Mouse (Mus musculus) activated CD4-positive, CD25-positive, alpha-beta regulatory T cell, adult 4 months (primary cell): ENCODE measurements around the gene Olfr1351. TPM values are rescaled to one million over a fixed set of nuclear protein-coding genes. Genes with fewer than 3 reads are reported as not detected.
"Not testable (repeated sequence)": the region's sequence is repeated elsewhere in the genome, so short reads cannot be mapped to it uniquely, and the experiment has no call there.

Source experiments
- ATAC-seq: one replicate; pipeline ENCODE4 v1.8.0; 2017
- polyA plus RNA-seq, 2 experiments: library from polyadenylated mRNA; unstranded; fragments of 100-300 nt; shearing (Covaris generic); gene quantifications; one replicate each; pipeline ENCODE4 v1.2.1; 2017

The Olfr1351 gene
- polyA plus RNA-seq: not detected

DNA sequence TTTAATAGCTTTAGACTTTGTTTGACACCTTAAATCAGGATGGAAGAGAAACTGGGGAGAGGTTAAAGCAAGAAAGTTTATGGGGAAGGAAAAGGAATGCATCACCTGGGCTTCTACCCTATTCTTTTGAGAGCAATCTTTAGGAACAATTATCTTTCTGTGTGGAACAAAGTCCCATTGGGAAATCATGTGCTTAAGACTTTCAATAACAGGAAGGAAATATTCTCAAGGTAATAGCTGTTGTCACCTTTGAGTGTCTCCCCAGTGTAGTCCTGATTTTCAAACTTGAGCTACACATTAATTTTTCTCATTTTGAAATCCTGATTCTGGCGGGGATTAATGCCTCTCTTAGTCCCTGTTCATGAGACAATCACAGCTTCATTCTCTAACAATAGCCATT lies at the start of gene Olfr1351:
Olfr1351 (plus strand) TSS at position 301 of the 400 bp plus-strand sequence.
- no peak for ATAC-seq

DNA sequence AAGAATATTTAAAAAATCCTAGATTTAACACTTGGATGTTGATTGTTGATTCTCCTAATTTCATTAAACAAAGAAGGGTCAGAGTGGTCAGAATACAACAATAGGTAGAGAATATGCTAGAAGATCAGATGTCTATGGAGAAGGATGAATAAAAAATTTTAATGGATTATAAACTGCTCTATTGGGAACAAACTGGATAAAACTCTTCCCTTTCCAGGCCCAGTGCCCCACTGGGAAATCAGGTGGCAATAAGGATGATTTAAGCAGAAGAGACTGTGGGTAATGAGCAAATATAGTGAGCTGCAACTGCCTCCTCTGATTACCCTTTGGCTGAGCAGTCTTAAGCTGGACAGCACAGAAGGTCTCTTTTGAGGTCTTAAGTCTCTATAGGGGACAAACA lies 49.3 kb upstream of the Olfr1351 start, which contains the start of gene Olfr1353:
Olfr1353 (plus strand) TSS at position 301 of the 400 bp plus-strand sequence.
- not testable (repeated sequence) for ATAC-seq

DNA sequence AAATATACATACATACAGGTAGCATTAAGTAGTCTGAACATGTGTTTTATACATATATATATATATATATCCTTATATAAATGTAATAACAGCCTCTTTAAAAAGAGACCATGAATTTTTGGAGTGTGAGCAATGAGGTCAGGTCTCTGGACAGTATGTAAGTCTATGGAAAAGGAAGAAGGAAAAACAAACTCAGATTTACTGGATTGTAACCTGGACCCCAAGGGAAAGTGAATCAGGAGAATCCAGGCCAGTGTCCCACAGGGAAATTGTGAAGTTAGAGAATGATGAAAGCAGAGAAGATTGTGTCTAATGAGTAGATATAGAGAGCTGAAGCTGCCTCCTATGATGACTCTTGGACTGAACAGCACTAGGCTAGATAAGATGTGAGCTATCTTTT lies 31.5 kb upstream of the Olfr1351 start, which contains the start of gene Olfr1352:
Olfr1352 (plus strand) TSS at position 301 of the 400 bp plus-strand sequence.
- ATAC-seq: no peak

DNA sequence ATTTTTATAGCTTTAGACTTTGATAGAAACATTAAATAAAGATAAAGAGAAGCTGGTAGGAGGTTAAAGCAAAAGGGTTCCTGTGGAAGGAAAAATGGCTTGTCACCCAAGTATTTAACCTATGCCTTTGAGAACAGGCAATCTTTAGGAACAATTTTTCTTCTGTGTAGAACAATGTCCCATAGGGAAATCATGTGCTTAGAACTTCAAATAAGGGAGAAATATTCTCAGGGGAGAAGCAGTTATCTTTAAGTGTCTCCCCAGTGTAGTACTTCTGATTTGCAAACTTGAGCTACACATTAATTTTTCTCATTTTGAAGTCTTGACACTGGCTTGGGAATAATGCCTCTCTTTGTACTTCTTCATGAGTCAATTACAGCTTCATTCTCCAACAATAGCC lies 16.2 kb downstream of the Olfr1351 start, which contains the start of gene Olfr57:
Olfr57 (plus strand) TSS at position 301 of the 400 bp plus-strand sequence.
- ATAC-seq: no peak

DNA sequence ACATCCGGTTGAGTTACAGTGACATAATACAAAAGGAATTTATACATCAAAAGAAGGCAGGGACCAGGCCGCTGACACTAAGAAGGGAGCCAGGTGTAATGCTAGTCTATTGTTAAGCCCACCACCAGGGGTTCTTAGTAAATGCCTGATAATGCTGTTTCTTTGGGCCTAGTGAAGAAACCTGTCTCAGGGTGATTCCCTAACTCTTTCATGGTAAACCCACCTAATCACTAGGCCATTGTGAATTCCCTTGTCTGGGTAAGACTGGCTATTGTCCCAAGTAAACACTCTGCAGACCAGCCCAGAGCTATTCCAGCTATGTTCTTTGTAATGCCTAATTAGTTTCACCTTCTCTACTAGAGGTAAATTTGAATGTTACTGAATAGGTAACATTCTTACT lies 30.2 kb downstream of the Olfr1351 start:
- ATAC-seq: not testable (repeated sequence)

DNA sequence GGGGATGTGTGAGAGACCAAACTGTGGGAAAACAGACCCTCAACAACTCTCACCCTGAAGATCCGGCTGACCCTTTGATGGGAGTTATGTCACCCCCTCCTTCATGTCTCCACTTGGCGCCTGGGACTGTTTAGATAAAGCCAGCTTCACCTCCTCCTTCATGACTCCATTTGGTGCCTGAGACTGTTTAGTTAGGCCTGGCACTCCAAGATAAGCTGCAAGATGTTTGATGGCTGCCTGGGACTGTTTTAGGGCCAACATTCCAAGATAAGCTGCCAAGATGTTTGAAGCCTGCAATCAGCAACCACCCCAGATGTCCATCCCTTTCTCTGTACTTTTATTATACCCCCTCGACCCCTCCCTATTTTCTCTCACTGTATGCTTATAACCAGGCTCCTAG lies 45.1 kb downstream of the Olfr1351 start:
- ATAC-seq: not testable (repeated sequence)

Other genes starting within 250 kb of the Olfr1351 start
- not detected for gene Slc1a6, start 232.0 kb upstream of the Olfr1351 start, polyA plus RNA-seq
- gene Olfr1356, start 160.3 kb upstream of the Olfr1351 start, polyA plus RNA-seq: not detected
- not detected for gene Olfr1355, start 136.9 kb upstream of the Olfr1351 start, polyA plus RNA-seq
- gene Olfr1354, start 99.3 kb upstream of the Olfr1351 start, polyA plus RNA-seq: not detected
- gene Olfr8, start 61.8 kb upstream of the Olfr1351 start, polyA plus RNA-seq: not detected
- gene Olfr1353, start 49.2 kb upstream of the Olfr1351 start, polyA plus RNA-seq: not detected
- gene Olfr1352, start 31.4 kb upstream of the Olfr1351 start, polyA plus RNA-seq: not detected
- not detected for gene Olfr57, start 16.3 kb downstream of the Olfr1351 start, polyA plus RNA-seq
- gene 2610008E11Rik, start 85.1 kb downstream of the Olfr1351 start, polyA plus RNA-seq: 10 to 100 TPM; 13.5 to 20.4 TPM
- gene Vmn2r80, start 136.3 kb downstream of the Olfr1351 start, polyA plus RNA-seq: not detected
- not detected for gene Vmn2r81, start 235.2 kb downstream of the Olfr1351 start, polyA plus RNA-seq